Mouse (Mus musculus) liver, embryonic 14.5 days (tissue): ENCODE measurements around the gene Ncr1. TPM values are rescaled to one million over a fixed set of nuclear protein-coding genes. Genes with fewer than 3 reads are reported as not detected.
"Not testable (repeated sequence)": the region's sequence is repeated elsewhere in the genome, so short reads cannot be mapped to it uniquely, and the experiment has no call there.

Source experiments
- ATAC-seq: fragments of 200-750 bp; cut with Nextera tagmentation; 2 replicates; pipeline ENCODE4 v1.8.0; 2017; ENCODE audit warnings: moderate number of reproducible peaks, mild to moderate bottlenecking, moderate library complexity; ENCODE audit not compliant: insufficient read depth
- DNase-seq, 3 experiments: peaks; one replicate each; pipeline ENCODE4 v3.0.0-alpha.2; 2012 to 2013; ENCODE audit warnings: low read depth in 3 of 3, low spot score in 3 of 3
- H3K27ac ChIP-seq: fragments of 300-500 bp; sonication (generic); 2 replicates; pipeline ENCODE4 v1.5.1; 2014; ENCODE audit warnings: moderate library complexity, mild to moderate bottlenecking, control low read depth, inconsistent platforms
- H3K27me3 ChIP-seq: fragments of 300-500 bp; sonication (generic); 2 replicates; pipeline ENCODE4 v1.6.1; 2014; ENCODE audit warnings: mild to moderate bottlenecking, low read length, moderate library complexity; ENCODE audit not compliant: control insufficient read depth, insufficient read depth
- H3K36me3 ChIP-seq: fragments of 300-500 bp; sonication (generic); replicated peaks from 2 replicates; pipeline ENCODE4 v1.6.1; 2014; ENCODE audit warnings: low read depth; ENCODE audit not compliant: control insufficient read depth, insufficient read depth
- H3K4me1 ChIP-seq, 2 experiments: fragments of 200-500 bp in 1 of 2; fragments of 300-500 bp in 1 of 2; sonication (generic) in 1 of 2; replicated peaks; 2 replicates each; pipeline ENCODE4 v1.6.1; 2012 to 2014; ENCODE audit warnings: antibody characterized with exemption in 1 of 2, inconsistent platforms in 1 of 2, low read length in 1 of 2; ENCODE audit not compliant: control insufficient read depth in 2 of 2, insufficient read depth in 2 of 2
- H3K4me2 ChIP-seq: fragments of 300-500 bp; sonication (generic); 2 replicates; pipeline ENCODE4 v1.6.1; 2014; ENCODE audit warnings: low read depth, mild to moderate bottlenecking, control low read depth, moderate library complexity
- H3K4me3 ChIP-seq, 2 experiments: fragments of 200-500 bp in 1 of 2; fragments of 300-500 bp in 1 of 2; sonication (generic) in 1 of 2; 2 replicates each; pipeline ENCODE4 v1.5.1; 2012 to 2014; ENCODE audit warnings: low read depth in 2 of 2, low read length in 2 of 2, mild to moderate bottlenecking in 2 of 2, control low read depth in 1 of 2, inconsistent platforms in 1 of 2, moderate library complexity in 1 of 2; ENCODE audit not compliant: insufficient read depth in 1 of 2
- H3K9ac ChIP-seq: fragments of 300-500 bp; sonication (generic); replicated peaks from 2 replicates; pipeline ENCODE4 v1.6.1; 2014; ENCODE audit warnings: mild to moderate bottlenecking, control low read depth, moderate library complexity
- H3K9me3 ChIP-seq: fragments of 300-500 bp; sonication (generic); 2 replicates; pipeline ENCODE4 v1.6.1; 2016; ENCODE audit warnings: low read length, mixed read lengths; ENCODE audit not compliant: control insufficient read depth
- CTCF ChIP-seq: IDR thresholded peaks from 2 replicates; pipeline ENCODE4 v1.5.1; 2016; ENCODE audit warnings: antibody characterized with exemption, low read depth, control low read depth
- EP300 ChIP-seq: IDR thresholded peaks from 2 replicates; pipeline ENCODE4 v1.6.1; 2016; ENCODE audit warnings: antibody characterized with exemption, low read depth
- WGBS: fragments of 180-500 bp; shearing (Covaris S2); extraction: QIAGEN DNeasy Blood & Tissue Kit; methylation state at CpG from one replicate; pipeline ENCODE4 v1.1.7; 2014; ENCODE audit not compliant: insufficient replicate concordance; 5-methylcytosine and 5-hydroxymethylcytosine counted together
- polyA plus RNA-seq, 2 experiments: library from polyadenylated mRNA; depleted of rRNA in 1 of 2; stranded (reverse) in 1 of 2; unstranded in 1 of 2; fragments of >200 nt; fragmentation: Nextera tagmentation in 1 of 2; extraction: Ambion mirVana in 1 of 2; gene quantifications; 2 replicates each; pipeline versions ENCODE4 v1.2.1 to v1.2.3; 2012 to 2014

The Ncr1 gene
- polyA plus RNA-seq (2012; rRNA removed): 0.03 TPM in 1 of 2 replicates, not detected in the other
- not detected in 2 replicates for polyA plus RNA-seq (2014; fragmentation: Nextera tagmentation; extraction: Ambion mirVana)

- no peak within 1 kb of the TSS for H3K4me3 ChIP-seq
- ATAC-seq: no peak
- TF ChIP-seq EP300: no peak
- TF ChIP-seq CTCF: no peak
These were observed at the start of gene Ncr1 for GRCm38 (mm10) chr7:4337509-4337908. TSS of gene Ncr1 (plus strand) at chr7:4337724.

GRCm38 (mm10) chr7:4292638-4293037 is 44.9 kb upstream of the Ncr1 start:
- no peaks in the 10 kb centered on the region for H3K27me3 ChIP-seq
- no peak overlapping the region for H3K27ac ChIP-seq
- no peaks in the 10 kb centered on the region for H3K36me3 ChIP-seq
- no peaks in the 10 kb centered on the region for H3K4me1 ChIP-seq
- no peak overlapping the region for H3K4me2 ChIP-seq
- WGBS: 41% methylated on average over 5 of the region's 5 CpGs
- ATAC-seq: no peak
- no peak for DNase-seq
- H3K9me3 ChIP-seq: no peaks in the 10 kb centered on the region
- TF ChIP-seq EP300: no peak
- TF ChIP-seq CTCF: no peak
- no peak overlapping the region for H3K9ac ChIP-seq
- H3K4me3 ChIP-seq: no peak overlapping the region

More at GRCm38 (mm10) chr7:4337509-4337908, at the start of gene Ncr1:
- no peak within 1 kb of the TSS for H3K4me2 ChIP-seq
- H3K36me3 ChIP-seq: no peaks in the 10 kb centered on the region
- H3K27me3 ChIP-seq: no peaks in the 10 kb centered on the region
- H3K4me1 ChIP-seq: no peaks in the 10 kb centered on the region
- DNase-seq: no peak
- H3K9me3 ChIP-seq: no peaks in the 10 kb centered on the region
- no peak within 1 kb of the TSS for H3K9ac ChIP-seq
- H3K27ac ChIP-seq: no peak within 1 kb of the TSS

- Histone ChIP-seq H3K4me2 (no peak overlapping the region), H3K27me3 (no peaks in the 10 kb centered on the region), H3K36me3 (no peaks in the 10 kb centered on the region), H3K27ac (no peak overlapping the region), H3K4me1 (no peaks in the 10 kb centered on the region), H3K4me3 (no peak overlapping the region), H3K9me3 (no peaks in the 10 kb centered on the region), H3K9ac (no peak overlapping the region)
- WGBS: 28% methylated on average over 1 of the region's 1 CpGs
- DNase-seq (peak in 1 of 3 experiments; percentile 2), ATAC-seq (no peak)
- peak; percentile 59 for TF ChIP-seq CTCF
- no peak for TF ChIP-seq EP300
These were observed 40.3 kb upstream of the Ncr1 start for GRCm38 (mm10) chr7:4297189-4297588.

- TF ChIP-seq EP300 (no peak), CTCF (no peak)
- Histone ChIP-seq H3K27me3 (no peaks in the 10 kb centered on the region), H3K4me2 (no peak overlapping the region), H3K4me3 (no peak overlapping the region), H3K9ac (no peak overlapping the region), H3K36me3 (no peaks in the 10 kb centered on the region), H3K4me1 (no peaks in the 10 kb centered on the region), H3K27ac (no peak overlapping the region), H3K9me3 (no peaks in the 10 kb centered on the region)
- DNase-seq (no peak), ATAC-seq (no peak)
These were observed 37.4 kb upstream of the Ncr1 start for GRCm38 (mm10) chr7:4300166-4300565.

GRCm38 (mm10) chr7:4303457-4303856 is 34.1 kb upstream of the Ncr1 start:
- H3K4me1 ChIP-seq: no peaks in the 10 kb centered on the region
- no peaks in the 10 kb centered on the region for H3K9me3 ChIP-seq
- no peak overlapping the region for H3K4me3 ChIP-seq
- no peaks in the 10 kb centered on the region for H3K36me3 ChIP-seq
- WGBS: 77% methylated on average over 1 of the region's 1 CpGs
- H3K27ac ChIP-seq: no peak overlapping the region
- H3K4me2 ChIP-seq: no peak overlapping the region
- TF ChIP-seq EP300: no peak
- TF ChIP-seq CTCF: no peak
- DNase-seq (no peak), ATAC-seq (no peak)
- H3K9ac ChIP-seq: no peak overlapping the region
- no peaks in the 10 kb centered on the region for H3K27me3 ChIP-seq

- not testable (repeated sequence) for H3K9ac ChIP-seq
These were observed 24.4 kb upstream of the Ncr1 start for GRCm38 (mm10) chr7:4313109-4313508.

GRCm38 (mm10) chr7:4313531-4313930 is 24.0 kb upstream of the Ncr1 start:
- not testable (repeated sequence) for H3K9ac ChIP-seq, H3K36me3 ChIP-seq, H3K4me2 ChIP-seq, ATAC-seq, H3K9me3 ChIP-seq, H3K4me3 ChIP-seq, H3K27me3 ChIP-seq, DNase-seq, H3K27ac ChIP-seq, H3K4me1 ChIP-seq
- WGBS: 60% methylated on average over 3 of the region's 3 CpGs

More at GRCm38 (mm10) chr7:4313109-4313508, 24.4 kb upstream of the Ncr1 start:
- WGBS: 61% methylated on average over 2 of the region's 2 CpGs
- not testable (repeated sequence) for H3K4me1 ChIP-seq, H3K27ac ChIP-seq, ATAC-seq, H3K36me3 ChIP-seq, H3K9me3 ChIP-seq, H3K27me3 ChIP-seq, DNase-seq, H3K4me3 ChIP-seq, H3K4me2 ChIP-seq
